Mouse (Mus musculus) stomach, postnatal 0 days (tissue): ENCODE results near the gene 1700016K19Rik.

Experiments
- CTCF ChIP-seq: IDR thresholded peaks from 2 replicates; pipeline ENCODE4 v1.5.1; 2016; ENCODE audit warnings: antibody characterized with exemption, low read depth, mild to moderate bottlenecking, moderate library complexity
- EP300 ChIP-seq: optimal IDR thresholded peaks from 2 replicates; pipeline ENCODE3; 2016; ENCODE audit warnings: antibody characterized with exemption

DNA sequence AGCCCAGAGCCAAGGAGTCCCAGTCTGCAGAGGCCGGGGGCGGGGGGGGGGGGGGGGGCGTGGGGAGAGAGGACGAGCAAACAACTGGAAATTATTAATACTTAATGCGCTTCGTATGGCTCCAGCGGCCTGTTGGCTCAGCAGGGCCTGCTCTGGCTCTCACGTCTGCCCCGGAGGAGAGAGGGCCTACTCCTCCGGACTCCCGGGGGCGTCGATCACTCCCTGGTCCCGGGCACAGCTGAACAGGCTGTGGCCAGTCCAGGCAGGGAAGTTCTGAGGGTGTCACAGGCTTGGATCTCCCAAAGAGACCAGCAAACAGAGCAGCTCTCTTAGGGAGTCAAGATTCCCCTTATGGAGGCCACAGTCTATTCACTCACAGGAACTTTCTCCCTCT is 28.4 kb downstream of the 1700016K19Rik start:
- TF ChIP-seq CTCF (no peak), EP300 (no peak)
